Mouse (Mus musculus) CH12.LX (cell line): Measurements from ENCODE around the gene Tpra1. TPM values are rescaled to one million over a fixed set of nuclear protein-coding genes. Genes with fewer than 3 reads are reported as not detected.
A peak's percentile ranks its signal among the peaks of the same experiment; 100 is the strongest.

Experiments used
- DNase-seq: peaks from one replicate; pipeline ENCODE4 v3.0.0-alpha.2; 2013; ENCODE audit errors: extremely low read depth
- H3K27ac ChIP-seq: 2 replicates; pipeline ENCODE4 v1.5.1; 2012; ENCODE audit warnings: low read depth, mild to moderate bottlenecking, control low read depth, moderate library complexity; ENCODE audit not compliant: insufficient read depth
- H3K27me3 ChIP-seq: replicated peaks from 2 replicates; pipeline ENCODE3; 2012; ENCODE audit warnings: inconsistent platforms
- H3K36me3 ChIP-seq, 2 experiments: replicated peaks in 1 of 2; 2 replicates each; pipeline versions ENCODE3 to v1.6.1; 2012; ENCODE audit warnings: inconsistent platforms in 1 of 2, low read length in 1 of 2, mild to moderate bottlenecking in 1 of 2, mixed read lengths in 1 of 2, moderate library complexity in 1 of 2; ENCODE audit not compliant: control insufficient read depth in 1 of 2, insufficient read depth in 1 of 2
- H3K4me1 ChIP-seq, 2 experiments: 2 replicates each; pipeline ENCODE4 v1.6.1; 2012; ENCODE audit warnings: inconsistent platforms in 1 of 2, moderate library complexity in 1 of 2; ENCODE audit not compliant: insufficient read depth in 2 of 2, control insufficient read depth in 1 of 2
- H3K4me2 ChIP-seq: 2 replicates; pipeline ENCODE4 v1.6.1; 2012; ENCODE audit warnings: low read depth, mild to moderate bottlenecking, control low read depth; ENCODE audit not compliant: poor library complexity, insufficient read depth, severe bottlenecking
- H3K4me3 ChIP-seq, 3 experiments: fragments of 150-350 bp in 1 of 3; sonication (generic) in 1 of 3; replicated peaks in 1 of 3; 2 replicates each; pipeline versions ENCODE3 to v1.5.1; 2011 to 2012; ENCODE audit warnings: low read depth in 2 of 3, low read length in 2 of 3, mild to moderate bottlenecking in 2 of 3, moderate library complexity in 2 of 3, control low read depth in 1 of 3, improper control_type of control experiment in 1 of 3, inconsistent platforms in 1 of 3, mixed read lengths in 1 of 3; ENCODE audit not compliant: poor library complexity in 1 of 3
- H3K79me2 ChIP-seq: replicated peaks from 2 replicates; pipeline ENCODE4 v1.6.1; 2012; ENCODE audit warnings: mild to moderate bottlenecking, moderate library complexity; ENCODE audit not compliant: control insufficient read depth, poor library complexity, insufficient read depth, severe bottlenecking; ENCODE audit errors: extremely low read depth
- H3K9ac ChIP-seq: 2 replicates; pipeline ENCODE4 v1.6.1; 2012; ENCODE audit warnings: low read depth, mild to moderate bottlenecking, control low read depth, moderate library complexity; ENCODE audit not compliant: insufficient read depth
- H3K9me3 ChIP-seq: replicated peaks from 2 replicates; pipeline ENCODE3; 2012; ENCODE audit warnings: low read length, inconsistent platforms, mixed read lengths
- BHLHE40 ChIP-seq: IDR thresholded peaks from 2 replicates; pipeline ENCODE4 v1.6.1; 2011; ENCODE audit warnings: mild to moderate bottlenecking, low read depth, low read length, improper control_type of control experiment
- CTCF ChIP-seq, 2 experiments: IDR thresholded peaks in 1 of 2; conservative IDR thresholded peaks in 1 of 2; 2 replicates each; pipeline ENCODE4 v1.5.1; 2011 to 2012; ENCODE audit warnings: low read depth in 2 of 2, low read length in 2 of 2, improper control_type of control experiment in 1 of 2, inconsistent platforms in 1 of 2, mild to moderate bottlenecking in 1 of 2, moderate library complexity in 1 of 2
- E2F4 ChIP-seq: IDR thresholded peaks from 2 replicates; pipeline ENCODE4 v1.6.1; 2011; ENCODE audit warnings: low read depth, low read length, improper control_type of control experiment; ENCODE audit not compliant: insufficient replicate concordance
- ELF1 ChIP-seq: IDR thresholded peaks from 2 replicates; pipeline ENCODE4 v1.6.1; 2014; ENCODE audit warnings: low read depth, mild to moderate bottlenecking, inconsistent platforms, low read length, improper control_type of control experiment
- ETS1 ChIP-seq: conservative IDR thresholded peaks from 2 replicates; pipeline ENCODE4 v1.6.1; 2012; ENCODE audit warnings: low read depth, mild to moderate bottlenecking, inconsistent platforms, low read length, improper control_type of control experiment, moderate library complexity
- JUN ChIP-seq: IDR thresholded peaks from 2 replicates; pipeline ENCODE4 v1.6.1; 2011; ENCODE audit warnings: low read depth, mild to moderate bottlenecking, low read length, improper control_type of control experiment, moderate library complexity; ENCODE audit not compliant: insufficient read depth
- JUND ChIP-seq: conservative IDR thresholded peaks from 2 replicates; pipeline ENCODE4 v1.6.1; 2011; ENCODE audit warnings: low read depth, low read length, improper control_type of control experiment
- KAT2A ChIP-seq: IDR thresholded peaks from 2 replicates; pipeline ENCODE4 v1.6.1; 2012; ENCODE audit warnings: low read length, improper control_type of control experiment, inconsistent platforms; ENCODE audit not compliant: insufficient replicate concordance
- MAFK ChIP-seq: IDR thresholded peaks from 2 replicates; pipeline ENCODE4 v1.6.1; 2011; ENCODE audit warnings: low read length, improper control_type of control experiment; ENCODE audit not compliant: insufficient replicate concordance
- MAZ ChIP-seq: IDR thresholded peaks from 2 replicates; pipeline ENCODE4 v1.6.1; 2012; ENCODE audit warnings: low read depth, mild to moderate bottlenecking, inconsistent platforms, low read length, improper control_type of control experiment, moderate library complexity
- MXI1 ChIP-seq: IDR thresholded peaks from 2 replicates; pipeline ENCODE4 v1.6.1; 2011; ENCODE audit warnings: mild to moderate bottlenecking, low read depth, low read length, improper control_type of control experiment
- MYC ChIP-seq: IDR thresholded peaks from 2 replicates; pipeline ENCODE4 v1.6.1; 2011; ENCODE audit warnings: low read depth, mild to moderate bottlenecking, improper control_type of control experiment, low read length
- NRF1 ChIP-seq: IDR thresholded peaks from 2 replicates; pipeline ENCODE4 v1.6.1; 2014; ENCODE audit warnings: low read depth, mild to moderate bottlenecking, inconsistent platforms, low read length, improper control_type of control experiment, moderate library complexity
- PAX5 ChIP-seq: IDR thresholded peaks from 2 replicates; pipeline ENCODE4 v1.6.1; 2012; ENCODE audit warnings: low read length, inconsistent platforms, mixed read lengths
- RAD21 ChIP-seq: IDR thresholded peaks from 2 replicates; pipeline ENCODE4 v1.6.1; 2011; ENCODE audit warnings: low read depth, mild to moderate bottlenecking, low read length, improper control_type of control experiment, moderate library complexity
- RCOR1 ChIP-seq: conservative IDR thresholded peaks from 2 replicates; pipeline ENCODE4 v1.6.1; 2012; ENCODE audit warnings: low read depth, mild to moderate bottlenecking, inconsistent platforms, low read length, improper control_type of control experiment
- SMC3 ChIP-seq: IDR thresholded peaks from 2 replicates; pipeline ENCODE4 v1.6.1; 2011; ENCODE audit warnings: low read depth, low read length, improper control_type of control experiment
- TCF12 ChIP-seq: IDR thresholded peaks from 2 replicates; pipeline ENCODE4 v1.6.1; 2014; ENCODE audit warnings: low read depth, mild to moderate bottlenecking, inconsistent platforms, low read length, improper control_type of control experiment
- ZC3H11A ChIP-seq: IDR thresholded peaks from 2 replicates; pipeline ENCODE4 v1.6.1; 2012; ENCODE audit warnings: low read depth, mild to moderate bottlenecking, inconsistent platforms, low read length, improper control_type of control experiment
- ZMIZ1 ChIP-seq: IDR thresholded peaks from 2 replicates; pipeline ENCODE4 v1.6.1; 2012; ENCODE audit warnings: low read depth, mild to moderate bottlenecking, inconsistent platforms, low read length, improper control_type of control experiment
- ZNF384 ChIP-seq: IDR thresholded peaks from 2 replicates; pipeline ENCODE4 v1.6.1; 2012; ENCODE audit warnings: low read depth, low read length, improper control_type of control experiment, inconsistent platforms
- dilution Hi-C: fragments of 300-500 bp; cut with MboI; formaldehyde crosslinking; loops from 2 replicates; pipeline ENCODE4 v1.14.3; 2020; ENCODE audit warnings: low sequenced_read_pairs; ENCODE audit not compliant: extremely low pct_unique_long_range_greater_than_20kb, extremely low pct_ligation_motif_present
- in situ Hi-C: fragments of 300-500 bp; cut with MboI; formaldehyde crosslinking; loops from 3 replicates; pipeline ENCODE4 v1.14.3; 2019; ENCODE audit warnings: low sequenced_read_pairs, low pct_ligation_motif_present, low pct_unique_long_range_greater_than_20kb, mixed read lengths
- polyA plus RNA-seq: library from polyadenylated mRNA; unstranded; fragments of >175 nt; gene quantifications from 2 replicates; pipeline ENCODE4 v1.2.1, GENCODE M21; 2012; ENCODE audit warnings: low read depth; ENCODE audit not compliant: insufficient read length
- total RNA-seq, 2 experiments: library from RNA; depleted of rRNA; stranded (reverse); fragments of 300-350 nt in 1 of 2; fragments of >200 nt in 1 of 2; gene quantifications; 2 replicates each; pipeline ENCODE4 v1.2.3; 2012 to 2014

Gene Tpra1
- total and polyA plus RNA-seq, 3 experiments, result 9.3 to 16.0 (median 15.6) TPM

DNA sequence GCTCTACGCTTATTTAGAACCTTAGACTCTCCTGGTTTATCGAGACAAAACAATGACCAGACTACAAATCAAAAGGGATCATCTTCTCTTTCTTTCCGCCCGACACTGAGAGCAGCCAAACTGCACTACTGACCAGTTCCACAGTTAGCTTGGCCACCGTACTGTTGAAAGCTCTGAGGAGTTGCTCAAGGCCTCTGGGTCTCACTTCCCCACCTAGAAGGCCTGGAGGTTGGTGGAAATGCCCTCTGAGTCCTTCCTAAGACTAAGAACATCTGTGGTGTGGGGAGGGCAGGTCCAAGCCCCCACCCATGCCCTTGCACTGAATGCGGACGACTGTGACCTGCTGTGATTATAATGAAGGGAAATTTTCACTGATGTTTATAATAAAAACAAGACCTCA, 36.3 kb upstream of the Tpra1 start:
- H3K9ac ChIP-seq, result no peak overlapping the region
- peaks cover 8% of the 10 kb centered on the region for H3K27me3 ChIP-seq
- no peaks in the 10 kb centered on the region for H3K36me3 ChIP-seq
- peaks cover 12 to 17% of the 10 kb centered on the region in 2 experiments for H3K4me1 ChIP-seq
- DNase-seq, result no peak
- in situ Hi-C loops (no loop called here), dilution Hi-C loops (no loop called here)
- H3K9me3 ChIP-seq, result peaks cover 2% of the 10 kb centered on the region
- H3K4me2 ChIP-seq, result no peak overlapping the region
- no peak overlapping the region for H3K4me3 ChIP-seq
- no peaks in the 10 kb centered on the region for H3K79me2 ChIP-seq
- no peak overlapping the region for H3K27ac ChIP-seq
- no peak for TF ChIP-seq JUND
- TF ChIP-seq MAFK, result no peak
- TF ChIP-seq NRF1, result no peak
- TF ChIP-seq ZNF384, result no peak
- TF ChIP-seq BHLHE40, result no peak
- no peak for TF ChIP-seq PAX5
- no peak for TF ChIP-seq MXI1
- no peak for TF ChIP-seq CTCF (conservative IDR thresholded peaks at IDR 0.05 in 1 of 2, IDR thresholded peaks at IDR 0.05 in 1 of 2; ENCODE audit: low read depth in 2 of 2, low read length in 2 of 2)
- no peak for TF ChIP-seq ETS1
- TF ChIP-seq RAD21, result no peak
- TF ChIP-seq SMC3, result no peak

DNA sequence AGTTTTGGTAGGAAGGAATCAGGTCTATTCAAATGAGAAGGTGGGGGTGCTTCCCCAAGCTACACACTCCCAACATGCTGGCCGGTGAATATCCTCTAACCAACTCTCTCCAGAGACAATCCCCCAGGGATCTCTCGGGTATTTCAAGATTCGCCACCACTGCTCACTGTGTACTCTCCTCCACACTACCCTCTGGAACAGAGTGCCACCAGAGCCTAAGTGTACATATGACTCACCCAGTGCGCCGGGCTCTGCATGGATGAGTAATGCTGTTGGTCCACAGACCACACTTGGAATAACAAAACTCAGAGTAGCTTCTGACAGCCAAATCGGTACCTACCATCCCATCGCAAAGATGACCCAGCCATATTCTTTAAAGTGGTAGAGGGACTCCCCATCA, 32.6 kb upstream of the Tpra1 start:
- no peak overlapping the region for H3K9ac ChIP-seq
- H3K79me2 ChIP-seq, result no peaks in the 10 kb centered on the region
- H3K27ac ChIP-seq, result no peak overlapping the region
- in situ Hi-C loops, result no loop called here
- peak; percentile 67 for DNase-seq
- no peak overlapping the region for H3K4me3 ChIP-seq
- dilution Hi-C loops, result no loop called here
- H3K9me3 ChIP-seq, result peaks cover 3% of the 10 kb centered on the region
- peaks cover 12 to 15% of the 10 kb centered on the region in 2 experiments for H3K4me1 ChIP-seq
- peaks cover 0 to 2% of the 10 kb centered on the region in 2 experiments for H3K36me3 ChIP-seq
- H3K27me3 ChIP-seq, result peaks cover 8% of the 10 kb centered on the region
- TF ChIP-seq MYC, result no peak
- TF ChIP-seq ETS1, result 0 out of 2 replicates have a peak, but pooled peaks have one; percentile 20
- peak overlapping the region; percentile 61 for H3K4me2 ChIP-seq

GRCm38 (mm10) chr6:88870594-88870993, 31.5 kb upstream of the Tpra1 start:
- Histone ChIP-seq H3K9ac (no peak overlapping the region), H3K27ac (no peak overlapping the region), H3K4me2 (no peak overlapping the region), H3K27me3 (peaks cover 8% of the 10 kb centered on the region), H3K36me3 (peaks cover 0 to 2% of the 10 kb centered on the region in 2 experiments), H3K9me3 (peaks cover 5% of the 10 kb centered on the region), H3K4me1 (peaks cover 12 to 15% of the 10 kb centered on the region in 2 experiments), H3K79me2 (no peaks in the 10 kb centered on the region), H3K4me3 (no peak overlapping the region)
- in situ Hi-C loops (no loop called here), dilution Hi-C loops (no loop called here)
- no peak for DNase-seq
- TF ChIP-seq TCF12 (no peak), ETS1 (no peak), BHLHE40 (no peak), KAT2A (no peak), MYC (no peak), MXI1 (no peak), CTCF (conservative IDR thresholded peaks at IDR 0.05 in 1 of 2, IDR thresholded peaks at IDR 0.05 in 1 of 2; ENCODE audit: low read depth in 2 of 2, low read length in 2 of 2) (no peak), ZMIZ1 (no peak), MAZ (no peak), RCOR1 (no peak), JUN (no peak), ZC3H11A (no peak), E2F4 (no peak), MAFK (no peak), ELF1 (no peak), NRF1 (no peak)
